Mouse (Mus musculus): ENCODE data around the gene Tcf15.

- TF ChIP-seq CTCF (IDR thresholded peaks at IDR 0.05; ENCODE audit: control insufficient read depth, insufficient read depth, low read length) (no peak), POLR2A (IDR thresholded peaks at IDR 0.05; ENCODE audit: borderline replicate concordance, control insufficient read depth, low read depth, low read length) (no peak)
These were observed 33.3 kb downstream of the Tcf15 start for GRCm38 (mm10) chr2:152176659-152177058.

All from bone marrow, adult 2 months (tissue).